Mouse (Mus musculus): ENCODE measurements around the gene Ubl5. TPM values are rescaled to one million over a fixed set of nuclear protein-coding genes. Genes with fewer than 3 reads are reported as not detected.
"Not testable (repeated sequence)": the region's sequence is repeated elsewhere in the genome, so short reads cannot be mapped to it uniquely, and the experiment has no call there.

Gene Ubl5
- polyA plus RNA-seq, 1 experiment from 2014 or later, result 281 TPM

- peaks cover 8% of the 10 kb centered on the region for H3K4me1 ChIP-seq (ENCODE audit: control insufficient read depth, insufficient read depth, low read length)
- 47% methylated on average over 16 of the region's 17 CpGs for WGBS
- no peak overlapping the region for H3K9ac ChIP-seq (ENCODE audit: low read length)
- no peak for ATAC-seq (replicated peaks; ENCODE audit: extremely low read depth, insufficient read depth, low FRiP score)
- H3K9me3 ChIP-seq (replicated peaks; ENCODE audit: control insufficient read depth, low read length), result no peaks in the 10 kb centered on the region
- H3K4me3 ChIP-seq (ENCODE audit: low read length), result no peak overlapping the region
- no peak overlapping the region for H3K27ac ChIP-seq (ENCODE audit: low read length)
- H3K4me2 ChIP-seq (ENCODE audit: low read depth, low read length), result no peak overlapping the region
- no peaks in the 10 kb centered on the region for H3K36me3 ChIP-seq (ENCODE audit: control insufficient read depth, insufficient read depth)
- no peaks in the 10 kb centered on the region for H3K27me3 ChIP-seq (ENCODE audit: control insufficient read depth, insufficient read depth, low read length)
These were observed 42.6 kb downstream of the Ubl5 start for GRCm38 (mm10) chr9:20685081-20685861.

- 46% methylated on average over 1 of the region's 1 CpGs for WGBS
- Histone ChIP-seq H3K4me1 (ENCODE audit: control insufficient read depth, insufficient read depth, low read length) (peaks cover 8% of the 10 kb centered on the region), H3K27me3 (ENCODE audit: control insufficient read depth, insufficient read depth, low read length) (peaks cover 6% of the 10 kb centered on the region), H3K4me2 (ENCODE audit: low read depth, low read length) (no peak overlapping the region), H3K9ac (ENCODE audit: low read length) (no peak overlapping the region), H3K9me3 (replicated peaks; ENCODE audit: control insufficient read depth, low read length) (no peaks in the 10 kb centered on the region), H3K27ac (ENCODE audit: low read length) (no peak overlapping the region), H3K36me3 (ENCODE audit: control insufficient read depth, insufficient read depth) (no peaks in the 10 kb centered on the region), H3K4me3 (ENCODE audit: low read length) (no peak overlapping the region)
- no peak for ATAC-seq (replicated peaks; ENCODE audit: extremely low read depth, insufficient read depth, low FRiP score)
These were observed 46.7 kb downstream of the Ubl5 start for GRCm38 (mm10) chr9:20689403-20689802.

GRCm38 (mm10) chr9:20689913-20690312, 47.2 kb downstream of the Ubl5 start:
- Histone ChIP-seq H3K27me3 (ENCODE audit: control insufficient read depth, insufficient read depth, low read length) (peaks cover 7% of the 10 kb centered on the region), H3K4me2 (ENCODE audit: low read depth, low read length) (no peak overlapping the region), H3K9ac (ENCODE audit: low read length) (no peak overlapping the region; the same call in 1 of the 2 replicates), H3K9me3 (replicated peaks; ENCODE audit: control insufficient read depth, low read length) (no peaks in the 10 kb centered on the region), H3K27ac (ENCODE audit: low read length) (no peak overlapping the region), H3K36me3 (ENCODE audit: control insufficient read depth, insufficient read depth) (no peaks in the 10 kb centered on the region), H3K4me1 (ENCODE audit: control insufficient read depth, insufficient read depth, low read length) (peaks cover 11% of the 10 kb centered on the region), H3K4me3 (ENCODE audit: low read length) (no peak overlapping the region)
- WGBS, result 2% methylated on average over 4 of the region's 4 CpGs
- peak; percentile 37; the same call in 1 of the 2 replicates for ATAC-seq (replicated peaks; ENCODE audit: extremely low read depth, insufficient read depth, low FRiP score)

GRCm38 (mm10) chr9:20690449-20690848, 47.8 kb downstream of the Ubl5 start:
- H3K36me3 ChIP-seq (ENCODE audit: control insufficient read depth, insufficient read depth); H3K9ac ChIP-seq (ENCODE audit: low read length); H3K27ac ChIP-seq (ENCODE audit: low read length); H3K4me2 ChIP-seq (ENCODE audit: low read depth, low read length); H3K4me3 ChIP-seq (ENCODE audit: low read length); H3K9me3 ChIP-seq (replicated peaks; ENCODE audit: control insufficient read depth, low read length); ATAC-seq (replicated peaks; ENCODE audit: extremely low read depth, insufficient read depth, low FRiP score): not testable (repeated sequence)
- H3K4me1 ChIP-seq (ENCODE audit: control insufficient read depth, insufficient read depth, low read length), result peaks cover 13% of the 10 kb centered on the region
- WGBS, result 80% methylated on average over 2 of the region's 2 CpGs
- H3K27me3 ChIP-seq (ENCODE audit: control insufficient read depth, insufficient read depth, low read length), result peaks cover 13% of the 10 kb centered on the region

GRCm38 (mm10) chr9:20692863-20693262, 50.2 kb downstream of the Ubl5 start:
- H3K27ac ChIP-seq (ENCODE audit: low read length), result no peak overlapping the region
- no peaks in the 10 kb centered on the region for H3K36me3 ChIP-seq (ENCODE audit: control insufficient read depth, insufficient read depth)
- H3K27me3 ChIP-seq (ENCODE audit: control insufficient read depth, insufficient read depth, low read length), result peaks cover 18% of the 10 kb centered on the region
- H3K4me3 ChIP-seq (ENCODE audit: low read length), result no peak overlapping the region
- whole genome bisulfite sequencing, result 82% methylated on average over 3 of the region's 3 CpGs
- peaks cover 13% of the 10 kb centered on the region for H3K4me1 ChIP-seq (ENCODE audit: control insufficient read depth, insufficient read depth, low read length)
- no peak overlapping the region for H3K9ac ChIP-seq (ENCODE audit: low read length)
- no peaks in the 10 kb centered on the region for H3K9me3 ChIP-seq (replicated peaks; ENCODE audit: control insufficient read depth, low read length)
- ATAC-seq (replicated peaks; ENCODE audit: extremely low read depth, insufficient read depth, low FRiP score), result no peak
- no peak overlapping the region for H3K4me2 ChIP-seq (ENCODE audit: low read depth, low read length)

- peaks cover 18% of the 10 kb centered on the region for H3K27me3 ChIP-seq (ENCODE audit: control insufficient read depth, insufficient read depth, low read length)
- H3K9ac ChIP-seq (ENCODE audit: low read length), result peak overlapping the region; percentile 53
- peak overlapping the region; percentile 74 for H3K4me2 ChIP-seq (ENCODE audit: low read depth, low read length)
- no peak for ATAC-seq (replicated peaks; ENCODE audit: extremely low read depth, insufficient read depth, low FRiP score)
- peaks cover 9% of the 10 kb centered on the region for H3K4me1 ChIP-seq (ENCODE audit: control insufficient read depth, insufficient read depth, low read length)
- H3K27ac ChIP-seq (ENCODE audit: low read length), result no peak overlapping the region
- H3K9me3 ChIP-seq (replicated peaks; ENCODE audit: control insufficient read depth, low read length), result no peaks in the 10 kb centered on the region
- H3K36me3 ChIP-seq (ENCODE audit: control insufficient read depth, insufficient read depth), result no peaks in the 10 kb centered on the region
- H3K4me3 ChIP-seq (ENCODE audit: low read length), result peak overlapping the region; percentile 53
- WGBS, result 3% methylated on average over 25 of the region's 25 CpGs
These were observed 52.1 kb downstream of the Ubl5 start for GRCm38 (mm10) chr9:20694721-20695235.

- Histone ChIP-seq H3K4me3 (ENCODE audit: low read length) (no peak overlapping the region), H3K4me2 (ENCODE audit: low read depth, low read length) (no peak overlapping the region), H3K36me3 (ENCODE audit: control insufficient read depth, insufficient read depth) (no peaks in the 10 kb centered on the region), H3K9me3 (replicated peaks; ENCODE audit: control insufficient read depth, low read length) (no peaks in the 10 kb centered on the region), H3K27ac (ENCODE audit: low read length) (no peak overlapping the region), H3K9ac (ENCODE audit: low read length) (no peak overlapping the region), H3K27me3 (ENCODE audit: control insufficient read depth, insufficient read depth, low read length) (peaks cover 18% of the 10 kb centered on the region), H3K4me1 (ENCODE audit: control insufficient read depth, insufficient read depth, low read length) (peaks cover 4% of the 10 kb centered on the region; the same call in 1 of the 2 replicates)
- 60% methylated on average over 5 of the region's 5 CpGs for WGBS
- ATAC-seq (replicated peaks; ENCODE audit: extremely low read depth, insufficient read depth, low FRiP score), result no peak
These were observed 53.5 kb downstream of the Ubl5 start for GRCm38 (mm10) chr9:20696107-20696712.

All from heart, embryonic 16.5 days (tissue).